Mouse (Mus musculus) CD8-positive naive resting alpha-beta T cell, adult 2 months (primary cell): Measurements from ENCODE around the gene Cmc1.

Experiments
- DNase-seq, 2 experiments: peaks; one replicate each; pipeline ENCODE4 v3.0.0; 2022; ENCODE audit warnings: low read depth in 2 of 2, low spot score in 2 of 2

Cmc1 gene

GRCm38 (mm10) chr9:118034990-118035389, 115.0 kb downstream of the Cmc1 start:
- DNase-seq = no peak

GRCm38 (mm10) chr9:118031694-118032093, 118.3 kb downstream of the Cmc1 start:
- DNase-seq = no peak

DNA sequence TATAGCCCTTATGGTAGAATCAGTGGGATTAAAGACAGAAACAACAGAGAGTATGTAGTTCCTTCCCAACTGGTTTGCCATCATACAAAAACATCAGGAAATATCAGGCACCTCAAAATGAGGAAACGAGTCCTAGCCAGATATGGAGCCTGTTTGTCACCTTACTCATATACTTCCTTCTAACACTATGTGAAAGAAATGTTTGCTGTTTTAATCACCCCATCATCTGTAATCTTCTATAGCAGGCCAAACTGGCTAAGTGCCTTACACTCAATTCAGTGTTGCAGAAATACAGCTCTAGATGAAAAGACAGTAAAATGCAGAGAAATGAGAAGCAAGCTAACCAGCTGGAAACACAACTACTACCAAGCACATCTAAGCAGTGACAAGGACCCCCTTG, 119.7 kb downstream of the Cmc1 start:
- no peak for DNase-seq

- no peak for DNase-seq
These were observed 120.5 kb downstream of the Cmc1 start for GRCm38 (mm10) chr9:118029490-118029889.

DNA sequence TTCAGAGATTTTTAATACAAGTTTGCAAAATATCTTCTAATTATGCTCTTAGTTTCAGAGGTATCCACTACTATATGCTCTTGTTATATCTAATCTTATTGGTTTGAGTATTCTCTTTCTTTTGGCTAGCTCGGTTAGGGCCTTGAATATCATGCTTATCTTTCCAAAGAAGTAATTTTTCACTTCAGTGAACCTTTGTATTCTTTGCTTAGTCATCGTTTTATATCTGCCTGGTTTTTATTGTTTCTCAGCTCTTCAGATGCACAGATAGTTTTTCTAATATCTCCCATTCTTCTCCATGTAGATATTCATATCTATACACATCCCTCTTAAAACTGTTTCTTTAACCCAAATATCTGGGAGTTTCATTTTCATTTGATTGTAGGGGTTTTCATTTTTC, 125.0 kb downstream of the Cmc1 start:
- DNase-seq = no peak
